Mouse (Mus musculus) T-helper 17 cell (primary cell): ENCODE results near the gene Cog2.

Experiments used
- in situ Hi-C, 2 experiments: fragments of 300-600 bp; cut with MboI, MseI; formaldehyde crosslinking; loops; 1 replicate in 1 of 2; 2 replicates in 1 of 2; pipeline ENCODE4 v1.15.1; 2025; ENCODE audit warnings: high pct_unique_total_duplicates in 2 of 2

Gene Cog2

GRCm38 (mm10) chr8:124520249-124521080, at the start of gene Cog2:
Cog2 (plus strand) TSS chr8:124520767.
- in situ Hi-C loops, result no loop called here

- in situ Hi-C loops, result loop anchor here in 1 of 2 experiments (10.0 kb wide), 1 partner anchor 791 kb away; no protein-coding TSS in a partner anchor
Measured at GRCm38 (mm10) chr8:124475690-124476089, 44.9 kb upstream of the Cog2 start.

- in situ Hi-C loops, result loop anchor here in 1 of 2 experiments (10.0 kb wide), 1 partner anchor 792 kb away; no protein-coding TSS in a partner anchor
Measured at GRCm38 (mm10) chr8:124476701-124477100, 43.9 kb upstream of the Cog2 start.

- in situ Hi-C loops, result loop anchor here in 1 of 2 experiments (10.0 kb wide), 1 partner anchor 794 kb away; no protein-coding TSS in a partner anchor
Measured at GRCm38 (mm10) chr8:124479251-124479650, 41.3 kb upstream of the Cog2 start.

GRCm38 (mm10) chr8:124480321-124480720, 40.2 kb upstream of the Cog2 start:
- in situ Hi-C loops, result no loop called here

- in situ Hi-C loops, result no loop called here
Measured at GRCm38 (mm10) chr8:124482790-124483189, 37.8 kb upstream of the Cog2 start.

- in situ Hi-C loops, result no loop called here
Measured at GRCm38 (mm10) chr8:124483356-124484115, 37.0 kb upstream of the Cog2 start.

GRCm38 (mm10) chr8:124489311-124489710, 31.3 kb upstream of the Cog2 start:
- in situ Hi-C loops, result no loop called here

- in situ Hi-C loops, result no loop called here
Measured at GRCm38 (mm10) chr8:124489786-124490185, 30.8 kb upstream of the Cog2 start.

- in situ Hi-C loops, result no loop called here
Measured at GRCm38 (mm10) chr8:124494397-124494796, 26.2 kb upstream of the Cog2 start.

- in situ Hi-C loops, result no loop called here
Measured at GRCm38 (mm10) chr8:124494955-124495354, 25.6 kb upstream of the Cog2 start.

GRCm38 (mm10) chr8:124495676-124496075, 24.9 kb upstream of the Cog2 start:
- in situ Hi-C loops, result no loop called here

GRCm38 (mm10) chr8:124496266-124496665, 24.3 kb upstream of the Cog2 start:
- in situ Hi-C loops, result no loop called here

GRCm38 (mm10) chr8:124496871-124497270, 23.7 kb upstream of the Cog2 start:
- in situ Hi-C loops, result no loop called here

GRCm38 (mm10) chr8:124498398-124498797, 22.2 kb upstream of the Cog2 start:
- in situ Hi-C loops, result no loop called here

GRCm38 (mm10) chr8:124499236-124499937, 21.2 kb upstream of the Cog2 start:
- in situ Hi-C loops, result no loop called here

- in situ Hi-C loops, result no loop called here
Measured at GRCm38 (mm10) chr8:124499938-124500239, 20.7 kb upstream of the Cog2 start.

GRCm38 (mm10) chr8:124505626-124506025, 14.9 kb upstream of the Cog2 start:
- in situ Hi-C loops, result no loop called here

- in situ Hi-C loops, result no loop called here
Measured at GRCm38 (mm10) chr8:124507572-124508320, 12.8 kb upstream of the Cog2 start.

- in situ Hi-C loops, result no loop called here
Measured at GRCm38 (mm10) chr8:124508321-124508695, 12.3 kb upstream of the Cog2 start.

GRCm38 (mm10) chr8:124509156-124509555, 11.4 kb upstream of the Cog2 start:
- in situ Hi-C loops, result no loop called here
